Mouse (Mus musculus): ENCODE measurements around the gene Crispld2. TPM values are rescaled to one million over a fixed set of nuclear protein-coding genes. Genes with fewer than 3 reads are reported as not detected.
A peak's percentile ranks its signal among the peaks of the same experiment; 100 is the strongest.

Gene Crispld2
- 8.1 and 8.9 TPM in 2 replicates for polyA plus RNA-seq (2012; rRNA removed)

DNA sequence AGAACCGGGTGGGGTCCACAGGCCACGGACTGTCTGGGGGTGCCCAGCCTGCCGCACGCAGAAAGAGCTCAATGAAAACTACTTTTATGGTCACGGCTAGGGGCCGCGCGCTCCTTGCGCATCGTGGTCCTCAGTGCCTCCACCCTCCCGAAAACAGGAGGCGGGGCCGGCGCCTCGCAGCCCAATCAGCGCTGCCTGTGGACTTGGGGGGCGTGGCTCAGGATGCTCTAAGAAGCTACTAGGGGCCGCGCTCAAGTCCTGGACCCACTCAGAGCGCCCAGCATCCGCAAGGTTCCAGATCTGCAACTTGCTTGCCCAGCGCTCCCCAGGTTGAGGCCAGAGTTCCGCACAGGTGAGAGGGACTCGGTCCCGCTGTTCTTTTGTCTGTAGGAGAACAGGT lies at the start of gene Crispld2:
Gene Crispld2 (plus strand): TSS at position 190 of the 400 bp plus-strand sequence.
- Histone ChIP-seq H3K4me1 (ENCODE audit: control insufficient read depth, insufficient read depth, insufficient read length, low read length) (no peaks in the 10 kb centered on the region), H3K27me3 (ENCODE audit: control insufficient read depth, insufficient read depth, low read length) (no peaks in the 10 kb centered on the region; the same call in 1 of the 2 replicates), H3K27ac (ENCODE audit: insufficient read depth, low read depth, low read length) (no peak within 1 kb of the TSS), H3K36me3 (ENCODE audit: control insufficient read depth, insufficient read depth, low read length) (no peaks in the 10 kb centered on the region), H3K4me3 (ENCODE audit: low read depth, low read length) (peak within 1 kb of the TSS; percentile 60)
- TF ChIP-seq CTCF (IDR thresholded peaks at IDR 0.05; ENCODE audit: extremely low read depth, insufficient read length, insufficient replicate concordance, low read depth, low read length), result no peak
- no peak; the same call in 1 of the 2 replicates for TF ChIP-seq POLR2A (IDR thresholded peaks at IDR 0.05; ENCODE audit: low read depth, low read length)
- WGBS, result 3% methylated on average over 25 of the region's 25 CpGs

DNA sequence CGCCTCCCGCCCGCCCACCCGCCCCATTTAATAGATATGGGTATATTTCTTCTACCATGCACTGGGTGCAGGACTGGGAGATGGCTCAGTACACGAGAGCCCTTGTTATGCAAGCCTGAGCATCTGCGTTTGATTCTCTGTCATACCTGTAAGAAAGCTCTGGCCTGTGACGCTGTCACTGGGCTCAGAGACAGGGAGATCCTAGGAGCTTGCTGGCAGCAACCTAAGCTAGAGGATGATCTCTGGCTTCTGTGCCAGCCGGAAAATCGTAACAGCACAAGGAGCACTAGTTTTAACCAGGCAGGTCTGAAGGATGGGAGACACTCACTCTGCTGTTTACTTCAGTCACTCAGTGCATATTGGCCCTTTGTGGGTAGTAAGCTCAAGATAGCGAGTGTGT lies 48.6 kb upstream of the Crispld2 start:
- 62% methylated on average over 10 of the region's 10 CpGs for WGBS
- H3K27ac ChIP-seq (ENCODE audit: insufficient read depth, low read depth, low read length), result no peak overlapping the region
- H3K4me1 ChIP-seq (ENCODE audit: control insufficient read depth, insufficient read depth, insufficient read length, low read length), result peaks cover 7% of the 10 kb centered on the region; the same call in 1 of the 2 replicates
- TF ChIP-seq POLR2A (IDR thresholded peaks at IDR 0.05; ENCODE audit: low read depth, low read length) (no peak), CTCF (IDR thresholded peaks at IDR 0.05; ENCODE audit: extremely low read depth, insufficient read length, insufficient replicate concordance, low read depth, low read length) (no peak)
- H3K36me3 ChIP-seq (ENCODE audit: control insufficient read depth, insufficient read depth, low read length), result peaks cover 38% of the 10 kb centered on the region
- no peak overlapping the region for H3K4me3 ChIP-seq (ENCODE audit: low read depth, low read length)
- H3K27me3 ChIP-seq (ENCODE audit: control insufficient read depth, insufficient read depth, low read length), result no peaks in the 10 kb centered on the region

DNA sequence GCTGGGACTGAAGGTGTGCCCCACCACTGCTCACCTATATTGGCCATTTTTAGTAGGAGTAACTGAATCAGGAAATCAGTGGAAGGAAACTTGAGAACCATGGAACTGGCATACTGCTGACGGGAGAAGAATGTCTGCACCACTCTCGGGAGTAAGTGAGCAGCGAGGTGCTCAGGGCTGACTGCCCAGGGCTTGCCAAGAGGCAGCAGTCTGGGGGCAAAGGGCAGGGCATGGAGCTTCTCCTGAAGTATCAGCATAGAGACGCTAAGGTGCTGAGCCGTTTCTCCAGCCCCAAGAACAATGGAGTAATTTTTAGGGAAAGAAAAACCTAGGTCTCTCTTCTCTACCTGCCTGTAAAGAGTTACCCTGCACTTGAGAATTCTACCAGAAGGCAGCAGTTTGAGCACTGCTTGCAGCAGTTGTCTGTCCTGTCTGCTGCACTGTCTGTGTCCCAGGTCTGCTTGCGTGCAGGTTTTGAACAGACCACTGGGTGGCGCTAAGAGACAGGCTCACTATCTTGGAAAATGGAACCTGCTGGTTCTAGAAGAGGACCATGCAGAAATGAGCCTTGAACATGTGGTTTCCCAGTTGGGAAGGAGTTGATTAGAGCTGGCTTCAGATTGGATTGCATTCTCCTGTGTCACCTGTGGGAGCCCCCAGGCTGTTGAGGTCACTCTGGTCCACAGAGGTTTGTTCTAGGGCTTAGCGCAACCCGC lies 48.0 kb upstream of the Crispld2 start:
- WGBS, result 40% methylated on average over 9 of the region's 9 CpGs
- Histone ChIP-seq H3K27me3 (ENCODE audit: control insufficient read depth, insufficient read depth, low read length) (no peaks in the 10 kb centered on the region), H3K27ac (ENCODE audit: insufficient read depth, low read depth, low read length) (no peak overlapping the region), H3K36me3 (ENCODE audit: control insufficient read depth, insufficient read depth, low read length) (peaks cover 40% of the 10 kb centered on the region), H3K4me1 (ENCODE audit: control insufficient read depth, insufficient read depth, insufficient read length, low read length) (peaks cover 7% of the 10 kb centered on the region; the same call in 1 of the 2 replicates), H3K4me3 (ENCODE audit: low read depth, low read length) (no peak overlapping the region)
- TF ChIP-seq CTCF (IDR thresholded peaks at IDR 0.05; ENCODE audit: extremely low read depth, insufficient read length, insufficient replicate concordance, low read depth, low read length) (peak; percentile 84; the same call in 1 of the 2 replicates), POLR2A (IDR thresholded peaks at IDR 0.05; ENCODE audit: low read depth, low read length) (no peak)

DNA sequence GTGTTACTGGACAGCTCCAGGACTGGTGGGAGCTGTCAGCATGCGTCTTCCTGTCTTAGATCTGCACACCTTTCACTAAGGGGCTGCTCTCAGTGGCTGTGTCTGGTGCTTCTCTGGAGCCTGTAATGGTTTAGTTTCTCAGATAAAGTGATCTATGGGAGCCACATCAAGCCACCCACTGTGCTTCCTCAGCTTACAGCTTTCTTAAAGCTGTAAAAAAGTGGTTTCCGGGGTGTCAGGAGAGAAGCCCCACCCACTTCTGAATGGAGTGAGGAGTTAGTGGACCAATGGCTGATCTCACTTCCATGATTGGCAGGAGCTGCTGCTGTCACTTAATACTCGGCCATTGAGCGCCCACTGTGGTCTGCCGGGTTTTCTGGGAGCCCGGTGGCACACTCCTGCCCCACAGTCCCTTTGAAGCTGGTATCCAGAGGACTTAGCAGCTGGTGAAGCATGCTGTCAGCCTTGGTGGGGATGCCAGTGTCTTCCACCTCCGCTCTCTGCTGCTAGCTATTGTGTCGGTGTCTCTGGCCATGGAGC lies 45.8 kb upstream of the Crispld2 start:
- H3K4me3 ChIP-seq (ENCODE audit: low read depth, low read length), result no peak overlapping the region
- H3K36me3 ChIP-seq (ENCODE audit: control insufficient read depth, insufficient read depth, low read length), result peaks cover 50% of the 10 kb centered on the region
- no peaks in the 10 kb centered on the region for H3K27me3 ChIP-seq (ENCODE audit: control insufficient read depth, insufficient read depth, low read length)
- TF ChIP-seq CTCF (IDR thresholded peaks at IDR 0.05; ENCODE audit: extremely low read depth, insufficient read length, insufficient replicate concordance, low read depth, low read length) (no peak), POLR2A (IDR thresholded peaks at IDR 0.05; ENCODE audit: low read depth, low read length) (no peak)
- no peak overlapping the region for H3K27ac ChIP-seq (ENCODE audit: insufficient read depth, low read depth, low read length)
- peaks cover 7% of the 10 kb centered on the region; the same call in 1 of the 2 replicates for H3K4me1 ChIP-seq (ENCODE audit: control insufficient read depth, insufficient read depth, insufficient read length, low read length)
- WGBS, result 78% methylated on average over 8 of the region's 8 CpGs

DNA sequence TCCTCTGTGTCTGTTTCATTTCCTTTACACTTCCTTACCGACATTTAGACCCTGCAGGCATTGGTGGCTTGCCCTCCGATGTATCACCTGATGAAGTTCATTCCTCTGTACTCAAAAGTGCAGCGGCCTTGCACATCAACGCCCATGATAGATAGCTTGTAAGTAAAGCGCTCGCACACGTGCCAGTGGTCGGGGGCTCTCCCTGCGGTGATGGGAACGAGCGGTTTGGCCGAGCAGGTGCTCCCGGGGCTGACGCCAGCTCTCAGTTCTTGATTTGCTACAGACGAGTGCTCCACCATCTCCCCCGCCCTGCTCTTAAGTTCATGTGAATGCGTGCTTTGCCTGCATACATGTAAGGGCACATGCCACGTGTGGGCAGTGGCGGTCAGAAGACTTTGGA lies 44.6 kb upstream of the Crispld2 start:
- no peak overlapping the region for H3K27ac ChIP-seq (ENCODE audit: insufficient read depth, low read depth, low read length)
- H3K27me3 ChIP-seq (ENCODE audit: control insufficient read depth, insufficient read depth, low read length), result no peaks in the 10 kb centered on the region
- H3K36me3 ChIP-seq (ENCODE audit: control insufficient read depth, insufficient read depth, low read length), result peaks cover 51% of the 10 kb centered on the region
- no peak overlapping the region for H3K4me3 ChIP-seq (ENCODE audit: low read depth, low read length)
- 82% methylated on average over 19 of the region's 19 CpGs for WGBS
- TF ChIP-seq CTCF (IDR thresholded peaks at IDR 0.05; ENCODE audit: extremely low read depth, insufficient read length, insufficient replicate concordance, low read depth, low read length), result no peak
- TF ChIP-seq POLR2A (IDR thresholded peaks at IDR 0.05; ENCODE audit: low read depth, low read length), result no peak
- H3K4me1 ChIP-seq (ENCODE audit: control insufficient read depth, insufficient read depth, insufficient read length, low read length), result peaks cover 5% of the 10 kb centered on the region; the same call in 1 of the 2 replicates

DNA sequence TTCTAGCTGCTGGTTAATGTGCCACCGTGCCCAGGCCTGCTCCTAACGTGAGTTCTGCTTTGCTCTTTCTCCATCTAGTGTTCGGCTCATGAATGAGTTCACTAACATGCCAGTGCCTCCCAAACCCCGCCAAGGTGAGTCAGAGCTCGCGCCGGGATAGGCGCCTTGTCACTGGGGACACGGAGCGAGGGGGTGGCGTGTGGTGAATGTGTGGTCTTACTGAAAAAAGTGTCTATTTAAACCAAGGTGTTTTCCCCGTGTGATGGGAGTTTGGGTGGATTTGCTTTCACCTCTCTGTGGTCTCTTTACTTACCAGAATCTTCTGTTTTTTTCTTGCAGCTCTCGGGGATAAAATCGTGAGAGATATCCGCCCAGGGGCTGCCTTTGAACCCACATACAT lies 43.9 kb upstream of the Crispld2 start:
- Histone ChIP-seq H3K36me3 (ENCODE audit: control insufficient read depth, insufficient read depth, low read length) (peaks cover 57% of the 10 kb centered on the region), H3K27me3 (ENCODE audit: control insufficient read depth, insufficient read depth, low read length) (no peaks in the 10 kb centered on the region), H3K27ac (ENCODE audit: insufficient read depth, low read depth, low read length) (no peak overlapping the region), H3K4me3 (ENCODE audit: low read depth, low read length) (no peak overlapping the region), H3K4me1 (ENCODE audit: control insufficient read depth, insufficient read depth, insufficient read length, low read length) (peaks cover 5% of the 10 kb centered on the region; the same call in 1 of the 2 replicates)
- WGBS, result 87% methylated on average over 15 of the region's 15 CpGs
- TF ChIP-seq CTCF (IDR thresholded peaks at IDR 0.05; ENCODE audit: extremely low read depth, insufficient read length, insufficient replicate concordance, low read depth, low read length), result no peak
- no peak for TF ChIP-seq POLR2A (IDR thresholded peaks at IDR 0.05; ENCODE audit: low read depth, low read length)

DNA sequence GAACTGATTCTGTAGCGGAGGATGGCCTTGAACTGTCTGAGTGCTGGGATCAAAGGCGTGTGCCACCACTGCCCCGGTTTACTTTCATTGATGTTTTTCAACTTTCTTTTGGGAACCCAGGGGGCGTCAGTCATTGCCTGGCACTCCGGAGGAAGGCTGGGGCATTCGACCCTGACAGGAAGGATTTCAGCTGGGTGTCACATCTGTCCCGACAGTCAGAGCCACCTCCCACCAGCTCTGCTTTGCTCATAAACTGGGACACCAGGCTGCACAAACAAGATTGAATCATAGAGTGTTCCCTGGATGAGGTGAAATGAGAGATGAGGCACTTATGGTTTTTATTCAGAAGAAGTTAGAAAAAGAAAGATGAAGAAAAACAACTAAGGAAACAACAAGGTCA lies 40.0 kb upstream of the Crispld2 start:
- H3K27ac ChIP-seq (ENCODE audit: insufficient read depth, low read depth, low read length), result no peak overlapping the region
- TF ChIP-seq POLR2A (IDR thresholded peaks at IDR 0.05; ENCODE audit: low read depth, low read length) (no peak), CTCF (IDR thresholded peaks at IDR 0.05; ENCODE audit: extremely low read depth, insufficient read length, insufficient replicate concordance, low read depth, low read length) (no peak)
- no peak overlapping the region for H3K4me3 ChIP-seq (ENCODE audit: low read depth, low read length)
- no peaks in the 10 kb centered on the region for H3K4me1 ChIP-seq (ENCODE audit: control insufficient read depth, insufficient read depth, insufficient read length, low read length)
- peaks cover 85% of the 10 kb centered on the region for H3K36me3 ChIP-seq (ENCODE audit: control insufficient read depth, insufficient read depth, low read length)
- WGBS, result 78% methylated on average over 7 of the region's 7 CpGs
- no peaks in the 10 kb centered on the region for H3K27me3 ChIP-seq (ENCODE audit: control insufficient read depth, insufficient read depth, low read length)
